Mouse (Mus musculus) regulatory T cell (primary cell): ENCODE measurements around the gene Slc22a13.

ENCODE experiments used
- in situ Hi-C: fragments of 300-600 bp; cut with MboI, MseI; formaldehyde crosslinking; loops from one replicate; pipeline ENCODE4 v1.15.1; 2025; ENCODE audit warnings: high pct_unique_total_duplicates

Gene Slc22a13

DNA sequence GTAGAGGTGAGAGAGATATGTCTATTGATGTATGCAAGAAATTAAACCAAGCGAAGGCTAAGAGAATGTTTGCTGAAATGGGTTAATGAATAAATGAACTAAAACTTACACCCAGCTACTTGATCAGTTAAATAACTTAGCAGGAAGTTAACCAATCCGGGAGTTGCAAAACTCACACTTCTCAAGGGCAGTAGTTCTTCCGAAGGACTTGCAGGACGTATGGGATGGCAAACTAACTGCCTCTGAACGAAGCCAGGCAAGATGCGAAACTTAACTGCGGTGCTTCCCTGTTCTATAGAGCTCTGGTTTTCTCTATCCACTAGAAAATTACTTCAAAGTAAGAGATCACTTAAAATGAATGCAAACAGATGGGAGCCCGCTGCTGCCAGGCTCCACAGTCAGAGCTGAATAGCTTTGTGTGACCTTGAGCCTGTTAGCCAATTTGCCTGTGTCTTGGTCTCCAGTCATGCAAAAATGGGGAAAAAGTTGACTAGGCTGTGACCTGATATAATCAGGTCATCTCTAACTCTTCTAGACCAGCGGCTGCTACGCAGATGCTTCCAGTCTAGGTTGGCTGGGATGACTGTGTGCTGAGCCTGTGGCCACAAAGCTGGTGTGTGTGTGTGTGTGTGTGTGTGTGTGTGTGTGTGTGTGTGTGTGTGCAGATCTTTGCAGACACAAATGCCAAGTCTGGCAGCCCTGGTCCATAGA is 9.6 kb downstream of the Slc22a13 start:
- in situ Hi-C loops: loop anchor here (10.0 kb wide), 1 partner anchor 655 kb away; no protein-coding TSS in a partner anchor

DNA sequence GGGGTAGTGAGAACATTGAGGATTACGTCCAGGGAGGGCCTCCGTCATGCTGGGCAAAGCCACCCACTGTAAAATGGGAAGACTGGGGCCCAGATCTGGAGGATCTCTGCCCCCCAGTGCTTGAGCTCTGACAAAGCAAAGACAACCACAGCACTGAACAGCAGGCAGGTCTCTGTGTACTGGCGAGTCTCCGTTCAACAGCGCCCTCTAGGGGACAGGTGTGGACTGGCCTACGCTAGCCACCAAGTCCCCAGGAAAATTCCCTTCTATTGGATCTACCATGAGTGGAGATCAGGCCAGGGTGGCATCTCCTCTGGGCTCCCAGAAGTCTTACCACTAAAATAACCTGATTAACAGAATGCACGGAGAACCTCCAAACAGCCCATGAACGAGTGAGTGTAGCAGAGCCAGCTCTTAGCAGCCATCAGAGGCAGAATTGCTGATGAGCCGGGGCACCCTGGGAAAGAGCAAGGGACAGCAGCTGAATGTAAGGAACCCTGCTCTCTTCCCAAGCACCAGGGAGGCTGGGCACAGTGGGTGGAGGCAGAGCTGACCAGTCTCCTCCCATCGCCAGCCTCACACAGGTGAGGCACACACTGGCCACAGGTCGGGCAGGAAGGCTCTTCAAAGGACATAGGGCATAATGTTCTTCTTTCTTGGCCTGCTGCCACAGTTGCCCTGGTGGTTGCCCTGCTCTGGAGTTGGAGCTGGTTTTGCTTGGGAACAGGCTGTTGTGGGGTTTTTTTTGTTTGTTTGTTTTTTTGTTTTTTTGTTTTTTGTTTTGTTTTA is 16.5 kb downstream of the Slc22a13 start:
- in situ Hi-C loops: loop anchor here (10.0 kb wide), 1 partner anchor 662 kb away; no protein-coding TSS in a partner anchor

DNA sequence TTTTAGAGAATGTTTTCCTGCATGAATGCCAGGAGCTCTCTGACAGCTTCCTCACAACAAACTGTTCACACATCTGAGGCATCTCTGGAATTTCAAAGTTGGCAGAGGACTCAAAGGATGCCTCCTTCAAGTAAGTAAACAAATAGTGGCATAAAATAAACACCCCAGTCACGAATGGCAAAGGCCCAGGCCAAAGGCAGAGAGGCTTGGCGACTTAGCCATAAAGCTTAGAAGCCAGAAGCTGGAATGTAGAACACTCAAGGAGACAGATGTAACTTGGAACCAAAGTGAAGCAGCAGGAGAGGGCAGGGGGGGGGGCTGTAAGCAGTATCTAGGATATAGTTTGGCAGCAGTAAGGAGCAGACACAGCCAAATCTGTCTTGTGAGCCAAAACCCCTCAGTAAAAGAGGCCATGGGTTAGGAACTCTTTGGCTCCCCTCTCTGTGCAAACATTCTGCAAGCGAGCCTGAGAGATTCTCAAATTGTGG is 27.6 kb downstream of the Slc22a13 start:
- in situ Hi-C loops: loop anchor here (5.0 kb wide), 1 partner anchor 49 kb away; no protein-coding TSS in a partner anchor

DNA sequence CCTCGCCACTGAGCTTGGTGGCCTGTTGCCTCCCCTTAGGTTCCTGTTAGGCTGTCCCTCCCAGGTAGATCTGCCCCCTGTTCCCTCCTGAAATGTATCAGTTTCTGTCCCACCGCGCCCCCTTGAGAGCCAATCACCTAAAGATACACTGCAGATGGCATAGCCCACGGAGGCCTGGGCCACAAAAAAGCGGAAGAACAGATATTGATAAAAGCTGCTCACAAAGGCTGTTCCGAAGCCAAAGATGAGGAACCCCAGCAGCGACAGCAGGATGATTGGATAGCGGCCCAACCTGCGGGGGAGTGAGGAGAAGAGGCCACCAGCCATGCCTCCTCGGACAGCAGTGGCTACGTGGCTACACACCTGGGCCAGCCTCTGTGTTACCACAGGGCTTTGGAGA is 29.6 kb downstream of the Slc22a13 start:
- in situ Hi-C loops: no loop called here

DNA sequence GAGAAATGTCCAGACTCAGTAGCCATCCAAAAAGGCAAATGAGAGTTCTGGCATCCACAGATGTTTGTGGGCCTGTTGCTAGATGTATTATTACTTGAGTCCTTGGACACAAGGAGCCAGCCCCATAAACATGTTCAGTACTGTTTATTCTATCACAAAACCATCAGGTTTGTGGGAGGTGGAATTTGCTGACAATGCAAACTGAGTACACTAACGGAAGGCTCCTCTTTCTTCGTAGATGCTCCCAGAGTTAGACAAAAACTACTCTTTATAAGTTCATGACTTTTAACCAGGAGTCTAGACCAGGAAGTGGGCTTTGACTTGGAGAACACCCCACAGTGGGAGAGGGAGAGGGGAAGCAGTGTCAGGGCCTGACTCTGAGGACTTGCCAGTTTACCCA is 41.3 kb downstream of the Slc22a13 start:
- in situ Hi-C loops: no loop called here

DNA sequence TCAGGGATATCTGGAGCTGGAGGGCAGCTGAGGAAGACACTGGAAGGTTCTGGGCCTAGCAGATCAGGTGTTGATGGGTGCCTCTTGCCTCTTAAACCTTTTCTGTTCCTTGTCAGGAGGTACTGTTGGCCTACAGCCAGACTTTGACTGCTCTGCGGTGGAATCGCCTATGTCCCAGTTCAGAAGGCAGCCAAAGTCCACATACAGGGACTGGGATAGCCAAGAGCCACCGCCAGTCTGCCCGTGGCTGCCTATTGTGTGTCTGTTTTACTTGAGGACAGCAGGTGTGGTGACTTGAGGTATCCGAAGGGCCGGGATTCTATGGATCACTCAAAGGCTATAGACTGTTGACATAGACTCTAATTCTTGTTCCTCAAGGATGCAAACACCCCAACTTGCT is 43.4 kb downstream of the Slc22a13 start:
- in situ Hi-C loops: no loop called here

DNA sequence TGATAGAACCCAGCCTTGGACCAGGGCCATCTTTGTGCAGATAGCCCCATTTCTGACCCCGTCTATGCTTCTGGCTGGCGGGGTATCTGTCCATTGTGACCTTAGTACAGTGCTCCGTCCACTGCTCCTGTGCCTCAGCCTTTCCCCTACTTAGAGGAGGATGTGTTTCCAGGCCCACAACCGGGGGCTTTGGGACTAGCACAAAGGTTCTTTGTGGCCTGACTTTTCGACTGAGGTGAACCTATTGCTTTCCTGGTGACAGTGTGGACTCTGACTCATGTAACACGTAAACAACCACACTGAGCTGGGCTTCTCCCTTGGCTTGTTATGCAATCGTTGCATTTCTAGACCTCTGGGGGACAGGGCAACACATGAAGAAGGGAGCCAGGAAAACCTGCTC is 44.2 kb downstream of the Slc22a13 start:
- in situ Hi-C loops: no loop called here

DNA sequence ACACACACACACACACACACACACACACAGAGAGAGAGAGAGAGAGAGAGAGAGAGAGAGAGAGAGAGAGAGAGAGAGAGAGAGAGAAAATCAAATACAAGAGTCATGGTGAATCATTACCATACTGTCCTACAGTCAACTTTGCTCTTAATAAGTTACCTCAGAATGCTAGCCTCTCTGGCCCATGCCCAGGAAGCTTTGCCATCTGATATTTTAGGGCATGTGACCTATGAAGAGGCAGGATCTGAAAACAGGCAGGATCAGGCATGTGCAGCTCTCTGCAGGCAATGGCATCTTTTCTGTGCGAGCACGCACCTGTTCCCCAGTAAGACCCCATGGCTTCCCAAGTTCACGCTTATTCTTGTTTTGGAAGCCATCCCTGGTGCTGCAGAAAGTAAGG is 48.2 kb downstream of the Slc22a13 start:
- in situ Hi-C loops: no loop called here

DNA sequence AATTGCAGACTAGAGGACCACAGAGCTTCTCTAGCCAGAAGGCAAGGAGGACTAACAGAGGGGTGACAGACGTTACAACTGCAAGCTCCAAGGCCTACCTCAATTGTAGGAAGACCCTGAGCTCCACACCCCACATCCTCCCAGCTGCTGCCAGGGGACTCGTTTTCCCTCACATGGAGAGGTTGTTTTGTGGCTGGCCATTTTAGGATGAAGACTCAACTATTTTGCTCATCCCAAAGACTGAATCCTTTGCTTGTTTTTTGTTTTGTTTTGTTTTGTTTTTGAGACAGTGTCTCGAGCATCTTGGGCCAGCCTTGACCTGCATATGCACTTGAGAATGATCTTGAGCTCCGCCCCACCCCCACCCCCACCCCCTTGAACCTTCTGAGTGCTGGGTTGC is 50.0 kb downstream of the Slc22a13 start, which contains the start of gene Gm47289:
Gene Gm47289 (plus strand): TSS at position 301 of the 400 bp plus-strand sequence.
- in situ Hi-C loops: no loop called here

DNA sequence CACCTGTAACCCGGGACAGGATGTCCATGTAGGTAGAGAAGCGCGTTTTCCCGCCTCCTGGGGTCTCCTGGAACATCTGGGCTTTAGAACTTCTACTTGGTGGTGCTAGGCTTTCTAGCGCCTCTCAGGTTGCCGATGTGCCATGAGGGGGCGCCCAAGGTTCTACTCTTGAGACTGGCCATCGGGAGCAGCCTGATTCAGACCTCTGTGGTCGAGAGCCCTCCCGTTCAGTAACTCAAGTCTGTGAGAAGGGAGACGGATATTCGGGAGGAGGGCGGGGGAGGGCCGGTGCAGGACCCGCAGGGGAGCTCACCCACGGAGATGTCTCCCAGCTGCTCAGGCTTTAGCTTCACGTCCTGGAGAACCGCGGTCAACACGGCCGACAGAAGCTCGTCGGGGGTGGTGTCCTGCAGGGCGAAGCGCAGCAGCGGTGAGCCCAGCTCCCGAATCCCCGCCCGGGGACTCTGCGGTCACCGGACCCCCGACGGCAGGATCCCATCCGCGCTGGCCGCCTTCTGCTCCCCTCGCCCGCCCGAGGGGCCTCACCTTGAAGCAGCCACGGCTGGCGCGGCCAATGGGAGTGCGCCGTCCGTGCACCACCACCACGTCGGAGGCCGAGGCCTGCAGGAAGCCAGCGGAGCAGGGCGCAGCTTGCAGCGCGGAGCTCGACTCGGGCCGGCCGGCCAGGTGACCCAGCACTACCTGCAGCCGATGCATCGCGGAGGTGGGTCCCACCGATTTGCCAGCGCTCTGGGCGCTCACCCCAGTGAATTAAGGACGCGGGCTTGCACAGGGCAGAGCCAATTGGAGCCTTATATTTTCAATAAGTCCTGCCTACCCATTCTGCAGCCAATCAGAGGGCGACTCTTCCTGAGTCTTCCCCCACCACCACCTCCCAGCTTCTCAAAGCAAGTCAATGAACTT is 52.4 kb downstream of the Slc22a13 start, which contains the start of gene Acaa1b:
Gene Acaa1b (minus strand): TSS at position 816 of the 924 bp plus-strand sequence.
- in situ Hi-C loops: no loop called here

DNA sequence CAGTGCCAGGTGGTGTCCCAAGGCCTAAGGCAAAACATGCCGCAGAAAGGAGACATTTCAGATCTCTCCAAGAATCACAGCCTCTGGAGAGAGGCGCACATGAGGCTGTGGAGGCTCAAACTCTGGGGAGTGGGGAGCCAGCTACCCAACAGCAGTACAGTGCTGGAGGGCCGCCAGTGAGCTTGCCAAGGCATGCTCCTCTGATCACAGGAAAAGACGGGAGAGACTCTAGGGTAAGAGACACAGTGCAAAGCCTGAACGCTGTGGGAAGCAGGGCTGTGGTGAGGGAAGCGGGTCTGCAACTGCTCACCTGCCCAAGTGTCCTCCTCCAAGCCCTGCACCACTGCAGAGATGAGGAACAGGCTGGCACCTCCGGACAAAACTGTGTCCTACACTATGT is 53.1 kb downstream of the Slc22a13 start:
- in situ Hi-C loops: no loop called here

DNA sequence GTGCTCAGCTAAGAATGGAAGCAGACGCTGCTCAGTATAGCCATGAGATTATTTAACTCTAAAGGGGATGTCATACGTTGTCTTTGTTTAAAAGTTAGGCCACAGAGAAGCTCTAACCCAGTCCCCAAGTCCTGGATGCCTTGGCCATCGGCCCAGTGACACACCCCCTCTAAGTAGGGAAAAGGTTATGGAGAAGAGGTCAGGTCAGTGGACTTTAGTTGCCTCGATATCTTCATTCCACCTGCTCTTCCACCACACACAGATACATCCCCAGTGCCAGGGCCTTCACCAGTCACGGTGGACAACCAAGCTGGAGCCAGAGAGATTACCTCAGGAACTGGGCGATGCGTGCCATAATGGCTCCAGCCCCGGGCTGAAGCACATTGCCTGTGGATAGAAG is 53.5 kb downstream of the Slc22a13 start:
- in situ Hi-C loops: no loop called here

DNA sequence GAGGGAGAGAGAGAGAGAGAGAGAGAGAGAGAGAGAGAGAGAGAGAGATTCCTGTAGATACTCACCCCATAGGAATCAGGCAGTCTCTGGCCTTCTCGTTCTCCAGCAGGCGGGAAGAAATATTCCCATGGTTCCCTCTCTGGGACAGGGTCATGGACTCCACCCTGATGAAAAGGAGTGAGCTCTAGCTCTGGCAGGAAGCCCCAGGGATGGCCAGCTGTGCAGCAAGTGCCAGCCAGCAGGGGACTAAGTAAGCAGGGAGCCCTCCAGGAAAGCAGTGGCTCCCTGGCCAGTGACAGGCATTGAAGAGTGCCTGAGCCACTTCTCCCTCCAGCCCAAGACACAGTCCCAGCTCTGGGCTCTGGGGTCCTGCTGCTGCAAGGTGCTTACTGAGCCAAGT is 57.1 kb downstream of the Slc22a13 start:
- in situ Hi-C loops: no loop called here

DNA sequence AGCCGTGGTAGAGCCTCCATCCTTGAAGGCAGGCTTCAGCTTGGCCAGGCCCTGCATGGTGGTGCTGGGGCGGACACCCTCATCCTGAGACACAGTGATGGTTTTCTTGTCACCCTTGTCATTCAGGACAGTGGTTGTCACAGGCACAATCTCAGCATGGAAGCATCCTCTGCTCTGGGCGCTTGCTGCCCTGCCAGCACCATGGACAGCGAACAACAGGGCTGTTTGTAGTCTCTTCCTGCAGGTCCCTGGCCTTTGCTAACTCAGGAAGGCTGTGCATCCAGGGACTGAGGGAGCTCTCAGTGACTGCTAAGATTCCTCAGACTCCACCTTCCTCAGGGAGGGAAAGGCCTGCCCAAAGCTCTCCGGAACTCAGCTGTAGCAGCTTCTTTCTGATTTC is 59.3 kb downstream of the Slc22a13 start:
- in situ Hi-C loops: loop anchor here (5.0 kb wide), 1 partner anchor 198 kb away; no protein-coding TSS in a partner anchor

DNA sequence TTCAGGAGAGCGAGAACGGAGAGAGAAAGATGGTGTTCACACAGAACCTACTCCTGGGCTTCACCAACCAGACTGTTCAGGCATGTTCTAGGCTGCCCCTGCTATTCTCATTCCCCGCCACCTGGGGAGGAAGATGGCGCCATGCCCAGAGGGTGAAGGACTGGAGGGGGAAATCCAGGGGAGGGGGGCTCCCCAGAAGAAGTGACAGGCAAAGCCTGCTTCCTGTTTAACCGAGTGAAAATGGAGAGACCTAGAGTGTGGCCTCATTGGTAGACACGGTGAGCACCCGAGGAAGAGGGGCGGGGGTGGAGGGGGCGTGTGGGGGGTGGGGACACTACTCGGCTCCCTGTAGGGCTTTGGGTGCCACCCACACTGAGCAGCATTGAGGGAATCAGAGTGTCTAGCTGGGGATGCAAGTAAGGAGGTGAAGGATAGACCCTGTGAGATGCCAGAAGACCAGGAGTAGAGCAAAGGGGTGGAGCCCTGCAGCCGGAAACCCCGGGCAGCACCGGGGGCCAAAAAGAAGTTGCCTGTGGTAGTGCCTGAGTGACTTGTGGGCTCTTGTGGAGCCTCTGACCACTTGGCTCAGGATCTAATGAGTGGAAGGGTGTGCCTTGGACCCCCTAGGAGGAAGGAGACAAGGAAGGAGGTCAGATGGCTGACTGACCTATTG is 62.7 kb downstream of the Slc22a13 start:
- in situ Hi-C loops: loop anchor here (5.0 kb wide), 1 partner anchor 201 kb away; no protein-coding TSS in a partner anchor

DNA sequence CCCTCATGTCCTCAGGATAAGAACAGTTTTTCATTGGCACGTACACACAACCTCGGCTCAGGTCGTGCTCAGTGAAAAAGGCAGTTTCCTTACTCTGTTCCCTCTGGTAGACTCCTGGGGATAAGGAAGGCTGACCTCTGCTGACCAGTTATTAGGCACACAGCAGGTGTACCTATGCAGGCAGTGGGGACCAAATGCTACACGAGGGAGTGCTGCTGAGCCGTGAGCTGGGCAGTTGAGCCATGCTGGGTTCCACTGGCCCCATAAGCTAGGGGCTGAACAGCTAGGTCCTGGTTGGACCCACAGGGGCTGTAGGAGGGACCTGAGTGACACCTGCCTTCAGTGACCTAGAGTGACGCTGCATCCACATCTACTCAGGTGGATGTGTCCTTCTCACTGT is 63.3 kb downstream of the Slc22a13 start:
- in situ Hi-C loops: loop anchor here (5.0 kb wide), 1 partner anchor 202 kb away; no protein-coding TSS in a partner anchor

DNA sequence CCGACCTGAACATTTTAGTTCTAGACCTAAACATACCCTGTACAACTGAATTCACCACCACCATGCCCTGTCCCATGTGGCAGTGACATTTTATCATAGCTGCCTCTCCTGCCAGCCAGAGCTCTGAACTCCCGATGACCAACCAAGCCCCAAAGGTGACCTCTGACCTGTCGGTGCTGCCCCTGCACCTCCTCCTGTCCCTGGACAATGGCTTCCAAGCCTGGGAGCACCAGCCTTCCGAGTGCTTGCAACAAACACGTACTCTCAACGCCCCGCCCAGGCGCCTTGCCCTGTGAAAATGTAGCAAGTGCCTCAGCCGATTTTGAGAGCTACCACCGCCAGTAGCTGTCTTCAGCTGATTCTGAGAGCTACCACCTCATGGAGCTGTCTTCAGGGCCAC is 63.8 kb downstream of the Slc22a13 start:
- in situ Hi-C loops: loop anchor here (5.0 kb wide), 1 partner anchor 202 kb away; no protein-coding TSS in a partner anchor

DNA sequence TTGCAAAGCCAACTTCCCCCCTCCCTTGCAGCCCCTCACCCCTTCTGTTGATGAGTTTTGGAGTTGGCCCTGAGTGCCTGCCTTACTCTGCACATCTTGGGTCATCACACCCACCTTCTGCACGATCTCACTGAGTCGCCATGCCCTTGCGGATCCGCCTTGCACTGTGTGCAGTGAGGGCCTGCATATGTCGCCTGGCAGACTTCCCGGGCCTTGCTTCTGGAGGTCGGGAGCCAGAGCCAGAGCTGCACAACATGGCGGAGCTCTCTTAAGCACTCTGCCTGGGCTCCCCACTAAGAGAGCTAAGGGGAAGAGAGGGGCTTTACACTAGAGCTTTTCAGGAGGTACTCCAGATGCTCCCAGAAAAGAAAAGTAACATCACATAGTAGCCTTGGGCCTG is 64.2 kb downstream of the Slc22a13 start:
- in situ Hi-C loops: loop anchor here (5.0 kb wide), 1 partner anchor 203 kb away; no protein-coding TSS in a partner anchor

DNA sequence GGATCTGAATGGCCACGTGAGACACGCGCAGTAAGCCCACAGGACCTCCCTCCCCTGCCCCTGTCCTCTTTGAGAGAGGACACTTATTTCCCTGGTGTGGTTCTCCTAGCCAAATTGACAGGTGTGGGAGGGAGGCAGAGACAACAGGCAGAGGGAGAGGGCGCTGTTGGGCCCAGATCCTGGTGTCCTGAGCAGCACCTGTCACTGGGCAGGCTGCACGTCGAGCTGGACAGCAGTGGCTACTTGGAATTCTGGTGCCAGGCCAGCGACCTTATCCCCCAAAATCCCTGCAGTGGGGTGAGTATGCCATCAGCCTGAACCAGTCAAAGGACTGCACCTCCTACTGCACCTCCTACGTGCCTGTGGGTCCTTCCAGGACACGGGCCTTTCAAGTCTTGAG is 65.5 kb downstream of the Slc22a13 start:
- in situ Hi-C loops: no loop called here
